Mouse (Mus musculus) lung, postnatal 0 days (tissue): ENCODE measurements around the gene Nelfa. TPM values are rescaled to one million over a fixed set of nuclear protein-coding genes. Genes with fewer than 3 reads are reported as not detected.

ENCODE experiments used
- ATAC-seq: fragments of 200-750 bp; cut with Nextera tagmentation; 2 replicates; pipeline ENCODE4 v1.8.0; 2017; ENCODE audit warnings: moderate library complexity
- DNase-seq: peaks from one replicate; pipeline ENCODE4 v3.0.0-alpha.2; 2016; ENCODE audit warnings: low spot score
- H3K27ac ChIP-seq: fragments of 300-500 bp; sonication (generic); 2 replicates; pipeline ENCODE4 v1.5.1; 2014; ENCODE audit warnings: antibody characterized with exemption, mild to moderate bottlenecking, low read length, mixed read lengths
- H3K27me3 ChIP-seq: fragments of 300-500 bp; sonication (generic); replicated peaks from 2 replicates; pipeline ENCODE4 v1.6.1; 2014; ENCODE audit warnings: low read length, mixed read lengths; ENCODE audit not compliant: insufficient read depth
- H3K36me3 ChIP-seq: fragments of 300-500 bp; sonication (generic); 2 replicates; pipeline ENCODE4 v1.6.1; 2014; ENCODE audit warnings: low read length, mixed read lengths; ENCODE audit not compliant: insufficient read depth
- H3K4me1 ChIP-seq: fragments of 300-500 bp; sonication (generic); 2 replicates; pipeline ENCODE4 v1.6.1; 2014; ENCODE audit warnings: antibody characterized with exemption, low read depth, low read length, mixed read lengths; ENCODE audit not compliant: insufficient read depth
- H3K4me2 ChIP-seq: fragments of 300-500 bp; sonication (generic); replicated peaks from 2 replicates; pipeline ENCODE4 v1.6.1; 2014; ENCODE audit warnings: low read depth, mild to moderate bottlenecking, low read length, moderate library complexity, mixed read lengths
- H3K4me3 ChIP-seq: fragments of 300-500 bp; sonication (generic); 2 replicates; pipeline ENCODE4 v1.5.1; 2014; ENCODE audit warnings: low read depth, low read length
- H3K9ac ChIP-seq: fragments of 300-500 bp; sonication (generic); replicated peaks from 2 replicates; pipeline ENCODE4 v1.6.1; 2014; ENCODE audit warnings: low read depth, mild to moderate bottlenecking
- H3K9me3 ChIP-seq: fragments of 300-500 bp; sonication (generic); 2 replicates; pipeline ENCODE4 v1.6.1; 2016; ENCODE audit warnings: low read length, mixed read lengths
- CTCF ChIP-seq: IDR thresholded peaks from 2 replicates; pipeline ENCODE4 v1.5.1; 2016; ENCODE audit warnings: antibody characterized with exemption, mild to moderate bottlenecking
- EP300 ChIP-seq: IDR thresholded peaks from 2 replicates; pipeline ENCODE4 v1.6.1; 2016; ENCODE audit warnings: antibody characterized with exemption, mild to moderate bottlenecking, control low read depth
- WGBS: fragments of 180-500 bp; shearing (Covaris S2); extraction: QIAGEN DNeasy Blood & Tissue Kit; methylation state at CpG from one replicate; pipeline ENCODE4 v1.1.7; 2014; 5-methylcytosine and 5-hydroxymethylcytosine counted together
- polyA plus RNA-seq: library from polyadenylated mRNA; unstranded; fragments of >200 nt; fragmentation: Nextera tagmentation; extraction: Ambion mirVana; gene quantifications from 2 replicates; pipeline ENCODE4 v1.2.1, GENCODE M21; 2015

Nelfa gene
- polyA plus RNA-seq, 1 experiment from 2014 or later: 22.3 TPM

DNA sequence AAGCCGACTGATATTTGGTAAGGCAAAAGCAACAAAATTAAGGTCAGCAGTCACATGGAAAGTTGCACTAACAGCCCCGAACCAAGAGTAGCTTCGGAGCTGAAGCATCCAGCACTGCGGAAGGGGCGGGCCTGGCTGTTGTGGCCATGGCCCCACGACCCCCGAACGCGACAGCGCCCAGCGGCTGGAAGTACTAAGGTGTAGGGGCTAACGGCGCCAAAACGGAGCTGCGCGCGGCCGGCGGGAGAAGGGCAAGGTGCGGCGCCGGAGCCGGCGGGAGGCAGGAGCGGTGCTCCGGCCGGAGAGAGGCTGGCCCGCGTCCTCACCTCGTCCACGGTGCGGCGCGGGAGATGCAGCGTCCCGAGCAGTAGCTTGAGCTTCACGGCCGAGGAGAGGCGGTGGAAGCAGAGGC, 507 bp downstream of the Nelfa start:
- peak overlapping the region; percentile 75 for H3K9ac ChIP-seq
- peaks cover 15% of the 10 kb centered on the region; the same call in 1 of the 2 replicates for H3K4me1 ChIP-seq
- H3K9me3 ChIP-seq: no peaks in the 10 kb centered on the region
- no peaks in the 10 kb centered on the region for H3K27me3 ChIP-seq
- H3K36me3 ChIP-seq: no peaks in the 10 kb centered on the region
- H3K4me2 ChIP-seq: peak overlapping the region; percentile 68
- WGBS: under 1% methylated on average over 33 of the region's 39 CpGs
- peak overlapping the region; percentile 89 for H3K27ac ChIP-seq
- peak; percentile 54 for ATAC-seq
- H3K4me3 ChIP-seq: peak overlapping the region; percentile 66
- TF ChIP-seq CTCF (peak; percentile 32; the same call in 1 of the 2 replicates), EP300 (no peak)
- peak; percentile 41 for DNase-seq

DNA sequence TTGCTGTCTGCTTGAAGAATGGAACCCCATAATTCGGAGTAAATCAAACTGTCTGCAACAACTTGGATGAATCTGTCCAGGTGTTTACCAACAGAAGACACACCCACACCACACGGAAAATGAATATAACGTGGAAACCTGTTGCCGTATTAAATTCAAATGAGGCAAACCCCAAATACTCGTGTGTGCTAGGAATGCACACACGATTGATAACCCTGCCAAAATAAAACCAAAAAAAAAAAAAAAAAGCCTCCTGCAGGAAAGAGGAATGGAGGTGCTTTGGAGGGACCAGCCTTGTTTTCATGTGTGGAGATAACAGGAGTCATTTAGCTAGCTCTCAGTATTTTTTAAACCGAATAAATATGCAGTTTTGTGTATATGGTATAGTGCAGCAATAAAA, 1.3 kb downstream of the Nelfa start:
- H3K27ac ChIP-seq: no peak overlapping the region
- TF ChIP-seq CTCF (no peak), EP300 (no peak)
- 62% methylated on average over 7 of the region's 7 CpGs for WGBS
- no peak for ATAC-seq
- peaks cover 15% of the 10 kb centered on the region; the same call in 1 of the 2 replicates for H3K4me1 ChIP-seq
- peak overlapping the region; percentile 66; the same call in 1 of the 2 replicates for H3K4me3 ChIP-seq
- no peaks in the 10 kb centered on the region for H3K36me3 ChIP-seq
- peak overlapping the region; percentile 68; the same call in 1 of the 2 replicates for H3K4me2 ChIP-seq
- no peaks in the 10 kb centered on the region for H3K9me3 ChIP-seq
- H3K9ac ChIP-seq: no peak overlapping the region
- no peak for DNase-seq
- H3K27me3 ChIP-seq: no peaks in the 10 kb centered on the region

- H3K4me1 ChIP-seq: peaks cover 15% of the 10 kb centered on the region; the same call in 1 of the 2 replicates
- no peaks in the 10 kb centered on the region for H3K36me3 ChIP-seq
- TF ChIP-seq CTCF (no peak), EP300 (no peak)
- H3K27ac ChIP-seq: no peak overlapping the region
- WGBS: 86% methylated on average over 2 of the region's 2 CpGs
- no peak overlapping the region for H3K4me3 ChIP-seq
- DNase-seq: no peak
- ATAC-seq: no peak
- no peaks in the 10 kb centered on the region for H3K27me3 ChIP-seq
- H3K4me2 ChIP-seq: no peak overlapping the region
- no peak overlapping the region for H3K9ac ChIP-seq
- H3K9me3 ChIP-seq: no peaks in the 10 kb centered on the region
These were observed 2.1 kb downstream of the Nelfa start for GRCm38 (mm10) chr5:33934081-33934480.

DNA sequence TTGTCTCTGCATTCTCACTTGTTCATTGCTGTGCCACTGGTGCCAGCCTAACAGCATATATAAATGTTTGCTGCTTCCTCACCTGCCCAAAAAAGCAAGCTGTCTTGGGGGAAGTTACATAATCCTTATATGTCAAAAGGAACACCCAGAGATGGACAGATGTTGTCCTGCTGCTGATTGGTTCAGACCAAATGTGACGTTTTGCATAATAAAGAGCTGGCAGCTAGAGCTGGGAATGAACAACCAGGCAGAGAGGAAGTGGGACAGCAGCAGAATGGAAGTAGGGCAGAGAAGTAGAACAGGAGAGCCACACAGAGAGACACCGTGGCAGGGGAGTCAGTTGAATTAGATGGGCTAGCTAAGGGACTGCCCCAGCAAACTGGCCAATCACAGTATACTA, 3.8 kb downstream of the Nelfa start:
- 78% methylated on average over 2 of the region's 2 CpGs for WGBS

GRCm38 (mm10) chr5:33926170-33926569, 10.0 kb downstream of the Nelfa start:
- Histone ChIP-seq H3K27ac (no peak overlapping the region), H3K36me3 (peaks cover 2% of the 10 kb centered on the region; the same call in 1 of the 2 replicates), H3K4me3 (no peak overlapping the region), H3K9ac (no peak overlapping the region), H3K9me3 (no peaks in the 10 kb centered on the region), H3K4me1 (no peaks in the 10 kb centered on the region), H3K4me2 (no peak overlapping the region), H3K27me3 (no peaks in the 10 kb centered on the region)
- DNase-seq (no peak), ATAC-seq (no peak)
- TF ChIP-seq EP300 (no peak), CTCF (no peak)

More for the DNA sequence above, 3.8 kb downstream of the Nelfa start:
- TF ChIP-seq EP300 (no peak), CTCF (no peak)
- Histone ChIP-seq H3K27me3 (no peaks in the 10 kb centered on the region), H3K4me3 (no peak overlapping the region), H3K9me3 (no peaks in the 10 kb centered on the region), H3K4me1 (peaks cover 15% of the 10 kb centered on the region; the same call in 1 of the 2 replicates), H3K9ac (no peak overlapping the region), H3K27ac (no peak overlapping the region), H3K4me2 (no peak overlapping the region), H3K36me3 (no peaks in the 10 kb centered on the region)
- DNase-seq: no peak
- ATAC-seq: no peak

- no peak for ATAC-seq
These were observed 13.6 kb downstream of the Nelfa start for GRCm38 (mm10) chr5:33922566-33922965.

More at GRCm38 (mm10) chr5:33922566-33922965, 13.6 kb downstream of the Nelfa start:
- Histone ChIP-seq H3K27me3 (no peaks in the 10 kb centered on the region), H3K4me3 (no peak overlapping the region), H3K9ac (no peak overlapping the region), H3K27ac (no peak overlapping the region), H3K4me1 (no peaks in the 10 kb centered on the region), H3K9me3 (no peaks in the 10 kb centered on the region), H3K4me2 (no peak overlapping the region), H3K36me3 (peaks cover 22% of the 10 kb centered on the region)
- WGBS: 45% methylated on average over 2 of the region's 2 CpGs
- no peak for DNase-seq
- TF ChIP-seq EP300 (no peak), CTCF (no peak)
